Mouse (Mus musculus) brown adipose tissue, adult 24 weeks (tissue): Measurements from ENCODE around the gene Slc38a4. TPM values are rescaled to one million over a fixed set of nuclear protein-coding genes. Genes with fewer than 3 reads are reported as not detected.

Experiments
- H3K27ac ChIP-seq: fragments of 200-500 bp; replicated peaks from 2 replicates; pipeline ENCODE4 v1.5.1; 2012; ENCODE audit warnings: low read depth, mild to moderate bottlenecking, low read length
- H3K4me1 ChIP-seq: fragments of 200-500 bp; 2 replicates; pipeline ENCODE4 v1.6.1; 2012; ENCODE audit warnings: low read length, mixed read lengths; ENCODE audit not compliant: control insufficient read depth, insufficient read depth, insufficient read length
- H3K4me3 ChIP-seq: fragments of 200-500 bp; 2 replicates; pipeline ENCODE4 v1.5.1; 2012; ENCODE audit warnings: low read depth, mild to moderate bottlenecking, low read length, moderate library complexity; ENCODE audit not compliant: insufficient read depth
- polyA plus RNA-seq: library from polyadenylated mRNA; stranded (reverse); fragments of >200 nt; gene quantifications from 2 replicates; pipeline ENCODE4 v1.2.4, GENCODE M21; 2012; ENCODE audit not compliant: missing spikeins, insufficient read depth, insufficient read length

The Slc38a4 gene
- polyA plus RNA-seq, 1 experiment, result 0.75 TPM

DNA sequence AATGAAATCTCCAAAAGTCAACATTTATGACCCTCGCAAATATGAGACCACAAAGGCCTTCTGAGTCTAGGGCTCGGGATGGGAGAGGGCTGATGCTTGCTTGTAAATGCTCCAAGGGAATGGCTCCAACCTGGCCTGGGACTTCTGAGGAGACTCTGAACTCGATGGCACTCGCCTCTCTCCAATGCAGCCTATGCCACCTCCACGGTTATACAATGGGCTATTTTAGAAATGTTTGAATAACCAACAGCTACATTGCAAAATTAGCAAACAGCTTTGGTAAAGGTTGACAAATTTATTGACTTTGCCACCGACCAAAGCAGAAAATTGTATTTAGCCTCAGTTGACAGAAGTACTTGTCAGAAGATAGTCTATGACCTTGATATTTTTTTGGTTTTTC lies 19.9 kb downstream of the Slc38a4 start:
- Histone ChIP-seq H3K4me3 (no peak overlapping the region), H3K27ac (no peak overlapping the region)

DNA sequence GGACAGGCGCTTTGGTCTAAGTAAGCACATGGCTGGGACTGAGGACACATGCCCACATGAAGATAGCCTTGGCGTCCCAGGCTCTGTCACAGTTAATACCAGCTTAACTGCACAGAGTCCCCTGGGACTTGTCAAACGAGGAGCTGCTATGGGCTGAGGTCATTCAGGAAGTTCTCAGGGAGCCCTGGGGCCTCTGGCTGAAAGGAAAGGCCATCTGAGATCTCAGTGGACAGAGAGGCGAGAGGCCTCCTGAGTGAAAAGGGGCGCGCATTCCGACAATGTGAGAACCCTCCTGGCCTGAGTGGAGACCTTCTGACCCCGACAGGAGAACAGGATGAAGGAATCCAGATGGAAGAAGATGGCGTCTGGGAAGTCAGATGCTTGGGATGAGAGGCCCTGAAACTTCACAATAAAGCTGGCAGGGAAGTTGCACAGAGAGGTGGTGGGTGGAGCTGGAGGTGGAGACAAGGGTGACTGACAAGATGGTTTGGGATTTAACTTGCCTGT lies 22.2 kb downstream of the Slc38a4 start:
- no peak overlapping the region for H3K4me3 ChIP-seq
- no peak overlapping the region for H3K27ac ChIP-seq

More for the DNA sequence above, 19.9 kb downstream of the Slc38a4 start:
- H3K4me1 ChIP-seq, result no peaks in the 10 kb centered on the region

DNA sequence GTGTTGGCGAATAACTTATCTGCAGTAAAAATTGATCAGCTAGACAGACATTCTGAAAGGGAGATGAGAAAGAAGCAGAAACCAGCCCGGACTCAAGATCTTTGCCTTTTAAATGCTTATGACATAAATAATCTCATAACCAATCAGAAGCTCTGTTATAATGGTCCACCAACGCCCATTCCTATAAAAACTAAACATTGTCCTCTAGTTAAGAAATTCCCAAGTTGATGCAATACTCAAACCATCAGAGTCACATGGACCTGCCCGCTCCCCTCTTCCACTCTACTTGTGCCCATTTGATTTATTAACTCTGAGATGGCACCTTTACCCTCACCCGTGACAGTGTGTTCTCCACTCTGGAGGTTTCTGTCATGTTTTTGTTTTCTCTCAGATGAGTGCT lies 23.9 kb downstream of the Slc38a4 start:
- Histone ChIP-seq H3K27ac (no peak overlapping the region), H3K4me3 (no peak overlapping the region), H3K4me1 (no peaks in the 10 kb centered on the region)

More for the DNA sequence above, 22.2 kb downstream of the Slc38a4 start:
- no peaks in the 10 kb centered on the region for H3K4me1 ChIP-seq

DNA sequence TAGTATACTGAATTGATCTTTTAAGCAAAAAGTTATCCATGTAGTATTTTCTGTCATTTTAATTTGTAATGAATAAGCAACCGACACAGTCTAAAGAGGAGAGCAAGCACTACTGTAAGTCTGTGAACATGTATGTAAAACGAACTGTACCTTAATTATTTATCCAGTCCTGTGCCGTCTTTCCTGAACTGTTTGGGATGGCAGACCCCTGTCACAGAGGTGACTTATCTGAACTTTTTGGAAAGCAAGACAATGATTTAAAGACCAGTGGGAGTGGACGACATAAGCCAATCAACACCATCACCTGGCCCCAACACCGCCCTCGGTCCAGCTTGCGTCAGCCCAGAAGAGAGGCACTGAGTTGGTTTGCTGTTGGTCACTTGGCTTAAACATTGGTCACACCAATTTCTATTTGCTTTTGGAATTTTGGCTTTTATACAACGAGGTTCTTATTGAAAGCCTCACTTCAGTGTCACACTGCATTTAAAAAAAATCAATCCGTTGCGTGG lies 24.7 kb downstream of the Slc38a4 start:
- Histone ChIP-seq H3K4me3 (no peak overlapping the region), H3K4me1 (no peaks in the 10 kb centered on the region), H3K27ac (no peak overlapping the region)

DNA sequence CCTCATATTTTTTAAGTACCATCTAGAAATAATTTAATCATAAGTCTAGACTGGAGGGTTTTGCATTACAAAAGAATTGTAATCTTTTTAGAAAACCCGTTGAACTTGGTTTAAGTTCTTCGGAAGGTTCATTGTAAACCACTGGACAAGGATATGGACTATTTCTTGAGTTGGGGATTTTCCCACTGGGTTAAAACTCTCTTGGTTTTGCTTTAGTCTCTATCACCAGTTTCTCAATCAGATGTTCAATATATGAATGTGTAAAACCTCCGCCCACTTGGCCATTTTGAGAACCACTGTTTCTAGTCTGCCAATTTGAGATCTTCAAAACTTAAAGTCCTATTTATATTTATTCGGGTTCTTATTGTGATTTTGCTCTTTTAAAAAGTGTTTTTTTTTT lies 25.6 kb downstream of the Slc38a4 start:
- no peak overlapping the region for H3K4me3 ChIP-seq
- no peak overlapping the region for H3K27ac ChIP-seq
- no peaks in the 10 kb centered on the region for H3K4me1 ChIP-seq

DNA sequence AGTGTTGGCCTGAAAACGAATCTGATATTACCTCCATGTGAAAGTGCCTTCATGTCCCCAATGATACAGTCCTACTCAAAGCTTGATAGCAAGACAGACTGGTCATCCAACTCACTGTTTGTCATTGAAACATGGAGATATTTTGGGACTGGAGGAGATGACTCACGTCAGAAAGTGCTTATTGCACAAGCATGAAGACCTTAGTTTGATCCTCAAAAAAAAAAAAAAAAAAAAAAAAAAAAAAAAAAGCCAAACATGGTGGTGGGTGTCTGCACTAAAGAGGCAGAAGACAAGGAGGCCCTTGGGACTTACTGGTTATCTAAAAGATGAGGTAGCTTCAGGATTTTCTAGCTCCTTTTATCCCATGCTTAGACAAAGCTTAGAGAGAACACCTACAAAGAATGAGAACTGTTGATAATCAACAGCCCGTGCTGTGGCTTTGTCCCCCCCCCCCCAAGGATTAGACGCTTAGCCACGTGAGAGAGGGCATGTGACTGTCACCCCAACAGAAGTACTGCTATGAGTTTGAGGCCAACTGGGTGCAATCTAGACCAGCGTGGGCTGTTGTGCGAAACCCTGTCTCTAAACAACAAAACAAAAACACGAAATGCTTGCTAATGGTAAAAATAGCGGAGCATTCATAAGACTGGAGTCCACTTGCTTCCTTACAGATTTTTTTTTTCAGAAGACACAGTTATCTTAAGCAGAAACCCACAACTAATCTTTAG lies 26.5 kb downstream of the Slc38a4 start:
- no peak overlapping the region for H3K27ac ChIP-seq
- no peaks in the 10 kb centered on the region for H3K4me1 ChIP-seq
- H3K4me3 ChIP-seq, result no peak overlapping the region

DNA sequence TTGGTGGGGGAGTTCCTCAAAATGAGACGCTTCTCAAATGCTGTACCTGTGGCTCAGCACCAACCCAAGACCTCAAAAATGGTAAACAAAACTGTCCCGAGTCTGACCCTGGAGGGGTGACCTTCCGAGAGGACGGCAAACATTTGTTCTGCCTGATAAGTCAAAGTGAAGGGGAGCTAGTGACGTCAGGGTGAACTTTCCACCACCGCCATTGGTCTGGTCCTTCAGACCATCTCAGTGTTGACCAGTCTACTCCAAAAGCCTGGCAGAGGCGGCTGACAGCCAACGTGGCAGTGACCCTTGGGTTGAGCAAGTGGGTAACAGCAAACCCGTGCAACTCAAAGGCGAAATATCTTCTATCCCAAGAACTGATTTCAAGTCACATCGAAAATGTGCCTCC lies 27.1 kb downstream of the Slc38a4 start:
- no peak overlapping the region for H3K27ac ChIP-seq
- no peak overlapping the region for H3K4me3 ChIP-seq
- no peaks in the 10 kb centered on the region for H3K4me1 ChIP-seq

DNA sequence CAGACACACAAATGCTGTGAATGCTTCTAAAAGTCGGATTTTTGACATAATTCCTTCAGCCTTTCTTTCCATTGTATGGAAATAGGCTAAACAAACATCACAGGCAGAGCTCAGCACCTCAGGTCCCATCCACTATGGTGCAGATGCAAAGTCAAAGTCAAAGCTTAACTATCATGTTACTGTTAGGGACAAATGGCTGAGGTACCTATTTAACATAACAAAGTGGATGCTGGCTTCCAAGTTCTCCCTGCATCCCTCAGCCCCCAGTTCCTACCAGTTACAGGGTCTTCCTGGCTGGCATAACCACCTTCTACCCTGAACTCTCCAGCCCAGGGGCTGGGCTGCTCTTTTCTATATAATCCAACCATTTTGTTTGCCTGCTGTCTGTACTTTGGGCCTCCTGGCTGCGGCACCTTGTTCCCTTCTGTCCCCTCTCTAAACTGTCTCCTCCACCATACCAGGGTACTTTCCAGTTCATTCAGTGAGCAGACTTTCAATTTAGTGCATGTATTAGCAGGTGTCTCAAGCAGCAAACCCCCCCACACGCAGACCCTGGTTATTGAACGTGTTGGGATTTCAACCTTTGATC lies 27.6 kb downstream of the Slc38a4 start:
- Histone ChIP-seq H3K27ac (no peak overlapping the region), H3K4me3 (no peak overlapping the region), H3K4me1 (no peaks in the 10 kb centered on the region)

DNA sequence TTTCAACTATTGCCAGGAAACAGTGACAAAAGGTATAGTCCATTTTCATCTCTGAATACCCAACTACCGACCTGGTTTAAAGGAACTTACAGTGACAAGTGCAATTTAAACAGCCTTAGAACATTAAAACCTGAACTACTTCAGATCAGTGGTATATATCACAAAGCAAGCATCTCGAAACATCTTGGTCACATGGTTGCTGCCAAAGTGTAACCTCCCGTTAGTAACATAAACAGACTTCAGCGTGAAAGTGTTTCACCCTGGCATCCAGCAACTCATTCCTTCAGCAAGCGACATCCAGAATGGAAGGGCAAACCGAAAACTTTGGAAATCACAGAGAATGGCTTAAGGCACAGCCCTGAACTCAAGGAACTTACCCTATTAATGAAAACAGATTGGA lies 29.1 kb downstream of the Slc38a4 start:
- no peak overlapping the region for H3K4me3 ChIP-seq
- H3K4me1 ChIP-seq, result no peaks in the 10 kb centered on the region
- no peak overlapping the region for H3K27ac ChIP-seq

DNA sequence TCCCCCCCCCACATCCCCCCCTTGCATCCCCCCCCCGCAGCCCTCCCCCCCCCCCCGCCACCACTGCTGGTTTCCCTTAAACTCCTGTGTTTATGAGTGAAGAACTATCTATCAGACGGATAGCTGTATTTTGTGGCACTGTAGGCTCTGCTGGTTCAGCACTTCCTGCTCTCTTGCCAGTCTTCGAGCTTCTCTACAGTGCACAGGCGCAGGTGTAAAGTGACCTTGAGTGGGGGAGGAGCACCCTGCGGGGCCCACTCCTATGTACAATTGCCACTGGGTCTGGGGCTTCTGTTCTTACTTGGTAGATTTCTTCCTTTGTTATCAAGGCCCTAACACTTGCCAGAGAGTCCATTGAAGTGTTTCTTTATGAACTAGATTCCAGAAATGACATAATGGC lies 33.0 kb downstream of the Slc38a4 start:
- Histone ChIP-seq H3K4me1 (no peaks in the 10 kb centered on the region), H3K4me3 (no peak overlapping the region), H3K27ac (no peak overlapping the region)

DNA sequence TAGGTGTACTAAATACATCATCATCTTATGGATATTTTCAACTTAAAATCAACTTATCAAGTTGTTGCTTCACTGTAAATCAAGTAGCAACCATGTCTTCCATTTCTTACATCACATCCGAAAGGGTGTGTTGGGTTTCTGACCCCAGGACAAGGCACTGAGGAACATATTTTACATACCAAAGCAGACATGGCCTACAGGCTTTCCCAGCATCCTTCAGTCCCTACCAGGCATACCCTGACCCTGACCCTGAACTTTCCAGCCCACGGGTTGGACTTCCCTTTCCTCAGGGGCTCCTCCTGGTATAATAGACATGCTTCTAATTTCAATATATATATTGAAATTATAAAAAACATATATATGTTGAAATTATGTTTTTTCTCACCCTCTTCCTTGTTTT lies 33.5 kb downstream of the Slc38a4 start:
- Histone ChIP-seq H3K27ac (no peak overlapping the region), H3K4me1 (no peaks in the 10 kb centered on the region), H3K4me3 (no peak overlapping the region)

DNA sequence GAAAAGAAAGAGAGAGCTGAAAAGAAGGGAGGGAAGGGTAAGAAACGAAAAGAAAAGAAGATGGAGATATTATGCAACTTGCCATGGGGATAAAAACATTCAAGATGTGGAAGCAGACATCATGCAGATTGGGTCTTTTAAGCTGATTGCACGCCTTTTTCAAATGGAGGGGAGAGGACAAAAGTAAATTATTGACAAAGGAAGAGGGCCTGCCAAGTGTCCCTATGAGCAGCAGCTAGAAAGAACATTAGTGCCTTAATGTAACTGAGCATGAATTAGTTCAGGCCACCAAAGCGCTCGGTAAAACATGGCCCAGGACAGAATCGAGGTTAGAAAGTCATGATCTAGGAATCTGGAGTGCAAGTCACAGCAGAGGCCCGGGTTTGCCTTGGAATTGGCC lies 35.5 kb downstream of the Slc38a4 start:
- Histone ChIP-seq H3K4me3 (no peak overlapping the region), H3K27ac (no peak overlapping the region), H3K4me1 (no peaks in the 10 kb centered on the region)

DNA sequence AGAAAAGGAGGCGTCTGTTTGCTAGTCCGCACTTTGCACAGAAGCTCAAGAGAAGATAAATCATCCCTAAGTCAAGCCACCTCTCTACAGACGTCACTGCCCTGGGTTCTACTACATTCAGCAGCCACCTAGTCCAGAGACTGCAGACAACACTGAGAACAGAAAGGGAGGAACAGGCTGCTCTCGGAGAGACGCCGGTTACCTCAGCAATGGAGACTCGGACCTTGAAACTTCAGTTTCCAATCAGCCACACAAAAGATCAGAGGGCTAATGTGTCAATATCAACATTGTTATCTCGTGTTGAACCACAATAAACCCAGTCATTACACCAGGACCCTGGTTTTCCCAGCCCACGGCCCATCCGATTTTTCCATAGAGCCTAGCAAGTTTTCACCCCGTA lies 36.4 kb downstream of the Slc38a4 start:
- no peak overlapping the region for H3K27ac ChIP-seq
- no peak overlapping the region for H3K4me3 ChIP-seq
- H3K4me1 ChIP-seq, result no peaks in the 10 kb centered on the region

DNA sequence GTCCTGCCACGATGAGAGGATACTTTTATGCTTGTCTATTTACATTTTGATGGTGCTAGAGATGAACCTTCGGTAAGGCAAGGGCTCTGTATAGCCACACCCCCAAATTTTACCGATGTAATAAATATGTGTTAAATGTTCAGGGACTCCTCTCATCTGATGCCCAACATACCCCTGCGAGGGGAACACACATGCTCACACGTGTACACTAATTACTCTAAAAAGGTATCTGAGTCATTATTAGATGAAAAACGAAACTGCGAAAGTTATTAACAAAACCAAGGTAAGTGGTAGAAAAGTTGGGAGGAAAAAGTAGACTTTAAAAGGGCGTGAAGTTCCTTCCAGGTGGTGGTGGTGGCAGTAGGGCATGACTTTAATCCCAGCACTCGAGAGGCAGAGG lies 38.6 kb downstream of the Slc38a4 start:
- H3K4me3 ChIP-seq, result no peak overlapping the region
- H3K4me1 ChIP-seq, result no peaks in the 10 kb centered on the region
- H3K27ac ChIP-seq, result no peak overlapping the region

DNA sequence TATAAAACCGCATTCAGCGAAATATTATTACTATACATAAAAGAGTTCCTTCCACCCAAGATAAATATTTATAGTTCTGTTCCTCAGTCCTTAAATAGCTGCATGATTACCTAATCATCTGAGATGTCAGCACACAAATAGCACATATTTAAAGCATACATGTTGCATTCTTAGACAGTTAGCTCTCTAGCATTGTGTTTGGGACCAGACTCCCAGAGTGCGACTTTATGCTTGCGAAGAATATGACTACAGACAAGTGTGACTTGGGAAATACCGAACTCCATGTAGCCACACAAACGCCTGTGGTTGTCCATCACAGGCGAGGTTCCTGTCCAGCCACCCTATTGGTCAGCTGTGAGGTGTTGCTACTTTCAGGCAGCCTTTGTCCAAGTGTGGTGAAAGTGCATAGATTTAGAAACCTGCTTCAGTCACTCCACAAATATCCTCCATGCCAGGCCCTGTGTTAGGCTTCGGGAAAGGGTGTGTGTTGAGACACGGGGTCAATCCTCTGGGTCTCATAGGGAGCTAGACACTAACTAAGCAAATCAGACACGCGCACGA lies 40.6 kb downstream of the Slc38a4 start:
- Histone ChIP-seq H3K4me1 (no peaks in the 10 kb centered on the region), H3K4me3 (no peak overlapping the region), H3K27ac (no peak overlapping the region)
